Mouse (Mus musculus) monocyte, adult 5-6 weeks (primary cell): ENCODE results near the gene Dnph1. TPM values are rescaled to one million over a fixed set of nuclear protein-coding genes. Genes with fewer than 3 reads are reported as not detected.
A peak's percentile ranks its signal among the peaks of the same experiment; 100 is the strongest.

Source experiments
- ATAC-seq: fragments of 153-309, 156-312 bp; replicated peaks from 2 replicates; pipeline ENCODE4 v1.8.0; 2017; ENCODE audit warnings: mild to moderate bottlenecking; ENCODE audit not compliant: low TSS enrichment, insufficient number of reproducible peaks, severe bottlenecking, poor library complexity, low FRiP score
- total RNA-seq: library from RNA; stranded (forward); fragments of 200-1000, 200-491, 200-594 nt; gene quantifications from 3 replicates; pipeline ENCODE4 v1.2.3, GENCODE M21; 2017

The Dnph1 gene
- total RNA-seq, 1 experiment from 2014 or later, result not detected

DNA sequence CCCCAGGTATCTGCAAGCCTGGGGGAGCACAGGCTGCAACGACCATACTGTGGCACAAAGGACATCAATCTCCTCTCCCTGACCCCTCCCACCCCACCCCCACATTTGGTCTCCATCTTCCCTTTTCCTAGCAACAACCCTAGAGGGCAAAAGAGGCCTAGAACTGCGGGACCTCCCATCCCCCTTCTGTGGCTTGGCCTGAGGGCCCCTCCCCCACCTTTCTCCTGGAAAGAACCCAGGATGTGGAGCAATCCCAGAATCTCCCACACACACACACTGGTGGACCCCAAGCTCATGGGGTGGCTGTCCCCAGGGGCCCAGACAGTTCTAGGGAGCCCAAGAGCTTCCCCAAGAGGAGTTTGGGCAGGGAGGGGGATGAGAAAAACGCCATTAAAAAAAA is 51.4 kb downstream of the Dnph1 start:
- no peak for ATAC-seq

DNA sequence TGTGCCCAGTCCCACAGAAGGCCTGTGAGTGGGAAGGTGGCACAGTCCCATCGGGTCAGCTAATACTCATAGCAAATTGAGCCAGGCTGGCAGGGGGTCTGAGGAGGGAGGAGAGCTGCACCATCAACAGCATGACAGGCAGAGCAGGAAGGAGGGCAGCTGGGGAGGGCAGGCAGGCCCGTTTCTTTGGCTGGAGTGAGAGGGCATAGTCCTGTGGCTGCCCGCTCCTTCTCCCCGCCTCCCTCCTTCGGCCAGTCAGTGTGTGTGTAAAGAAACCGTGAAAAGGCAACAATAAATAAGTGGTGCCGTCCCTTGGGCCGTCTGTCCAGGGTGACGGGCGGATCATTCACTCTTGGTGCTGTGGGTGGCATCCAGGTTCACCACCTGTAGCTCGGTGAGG is 52.2 kb downstream of the Dnph1 start:
- ATAC-seq, result no peak

DNA sequence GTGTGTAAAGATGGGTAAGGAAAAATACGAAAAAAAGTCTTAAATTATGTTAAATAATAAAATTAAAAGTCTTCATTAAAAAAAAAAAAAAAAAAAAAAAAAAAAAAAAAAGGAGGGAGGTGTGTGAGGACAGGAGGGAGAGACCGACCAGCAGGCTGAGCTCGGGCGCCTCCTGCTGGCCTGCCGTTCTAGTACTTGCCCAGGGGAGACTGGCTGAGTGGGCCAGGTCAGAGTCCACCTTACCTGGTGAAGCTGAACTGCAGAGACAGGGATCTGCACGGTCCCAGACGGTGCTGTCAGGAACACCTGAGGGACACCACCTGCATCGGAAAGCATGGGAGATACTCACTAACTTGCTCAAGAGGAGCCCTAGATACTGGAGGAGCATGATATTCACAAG is 52.7 kb downstream of the Dnph1 start:
- 0 out of 2 replicates have a peak, but pooled peaks have one; percentile 40 for ATAC-seq

Other genes starting within 250 kb of the Dnph1 start
- gene Polr1c, start 248.7 kb upstream of the Dnph1 start, total RNA-seq, result 37.2 to 47.6 TPM (median 42.7 TPM) in 3 replicates
- gene Yipf3, start 248.6 kb upstream of the Dnph1 start, total RNA-seq, result 57.8 to 85.4 TPM (median 76.1 TPM) in 3 replicates
- gene Lrrc73, start 243.2 kb upstream of the Dnph1 start, total RNA-seq, result 0.58 TPM in 1 of 3 replicates, not detected in the others
- gene Tjap1, start 213.7 kb upstream of the Dnph1 start, total RNA-seq, result 14.6 to 18.0 TPM (median 18.0 TPM) in 3 replicates
- not detected in 3 replicates for gene Dlk2, start 199.3 kb upstream of the Dnph1 start, total RNA-seq
- gene Abcc10, start 168.4 kb upstream of the Dnph1 start, total RNA-seq, result 2.8 to 3.4 TPM (median 3.0 TPM) in 3 replicates
- 23.5 to 54.0 TPM (median 33.9 TPM) in 3 replicates for gene Zfp318, start 113.0 kb upstream of the Dnph1 start, total RNA-seq
- not detected in 3 replicates for gene Crip3, start 67.8 kb upstream of the Dnph1 start, total RNA-seq
- not detected in 3 replicates for gene Slc22a7, start 58.3 kb upstream of the Dnph1 start, total RNA-seq
- gene Ttbk1, start 9.0 kb upstream of the Dnph1 start, total RNA-seq, result under 0.01 to 0.58 TPM (median 0.48 TPM) in 3 replicates
- gene Cul9, start 49.7 kb downstream of the Dnph1 start, total RNA-seq, result 4.4 to 7.6 TPM (median 4.9 TPM) in 3 replicates
- gene Srf, start 59.5 kb downstream of the Dnph1 start, total RNA-seq, result 24.8 to 46.0 TPM (median 36.6 TPM) in 3 replicates
- not detected in 3 replicates for gene Ptk7, start 132.8 kb downstream of the Dnph1 start, total RNA-seq
- 15.6 to 18.9 TPM (median 18.5 TPM) in 3 replicates for gene Klc4, start 149.3 kb downstream of the Dnph1 start, total RNA-seq
- gene Mrpl2, start 149.5 kb downstream of the Dnph1 start, total RNA-seq, result 26.1 to 33.3 TPM (median 28.5 TPM) in 3 replicates
- gene Cul7, start 153.6 kb downstream of the Dnph1 start, total RNA-seq, result 2.0 to 3.2 TPM (median 3.2 TPM) in 3 replicates
- 52.8 to 99.5 TPM (median 65.5 TPM) in 3 replicates for gene Rrp36, start 177.6 kb downstream of the Dnph1 start, total RNA-seq
- 79.9 to 102 TPM (median 82.5 TPM) in 3 replicates for gene Mea1, start 182.1 kb downstream of the Dnph1 start, total RNA-seq
- gene Klhdc3, start 184.2 kb downstream of the Dnph1 start, total RNA-seq, result 24.6 to 30.1 TPM (median 28.5 TPM) in 3 replicates
- gene Ppp2r5d, start 208.4 kb downstream of the Dnph1 start, total RNA-seq, result 24.4 to 34.6 TPM (median 30.2 TPM) in 3 replicates
- gene Pex6, start 214.8 kb downstream of the Dnph1 start, total RNA-seq, result 5.4 to 11.1 TPM (median 10.3 TPM) in 3 replicates
- gene Gnmt, start 232.5 kb downstream of the Dnph1 start, total RNA-seq, result 2.2 to 3.4 TPM (median 3.1 TPM) in 3 replicates